Mouse (Mus musculus) liver, postnatal 0 days (tissue): Measurements from ENCODE around the gene Glrb.

Experiments used
- CTCF ChIP-seq: sonication (generic); IDR thresholded peaks from 2 replicates; pipeline ENCODE4 v1.5.1; 2016; ENCODE audit warnings: antibody characterized with exemption, low read depth
- EP300 ChIP-seq: IDR thresholded peaks from 2 replicates; pipeline ENCODE4 v1.6.1; 2016; ENCODE audit warnings: antibody characterized with exemption, low read depth, mild to moderate bottlenecking

DNA sequence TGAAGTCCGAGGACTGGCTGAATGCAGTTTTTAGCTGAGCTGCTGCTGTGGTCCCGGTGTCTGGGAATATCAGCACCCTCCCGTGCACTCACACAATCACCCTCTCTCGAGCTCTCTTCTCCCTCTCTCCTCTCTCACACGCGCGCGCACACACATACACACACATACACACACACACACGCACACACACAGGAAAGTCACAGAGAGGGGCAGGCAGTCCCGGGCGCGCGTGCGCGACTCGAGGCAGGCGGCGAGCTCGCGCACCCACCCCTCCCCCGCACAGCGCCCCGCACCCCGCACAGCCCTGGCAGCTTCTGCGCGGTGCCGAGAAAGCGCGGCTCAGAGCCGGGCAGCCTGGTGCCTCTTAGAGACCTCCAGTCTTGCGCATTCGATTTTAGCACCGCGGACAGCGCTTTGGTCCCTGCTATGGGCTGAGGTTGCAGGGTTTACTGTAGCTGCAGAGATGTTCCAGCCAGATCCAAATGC, 110.8 kb downstream of the Glrb start, which contains the start of gene Gria2:
- no peak for TF ChIP-seq CTCF
- no peak for TF ChIP-seq EP300
